Mouse (Mus musculus) heart, adult 2 months (tissue): ENCODE measurements at regions not wholly inside any gene's neighbourhood (a gene's known extent, or its start where the extent isn't known, plus 50 kb on each side); places are given as distances from the start of the nearest gene placed in this dataset.

Experiments used
- CTCF ChIP-seq: fragments of 200-600 bp; IDR thresholded peaks from 2 replicates; pipeline ENCODE4 v1.8.1; 2022; ENCODE audit warnings: antibody characterized with exemption, mild to moderate bottlenecking, moderate library complexity
- EP300 ChIP-seq: fragments of 200-500 bp; IDR thresholded peaks from 2 replicates; pipeline ENCODE4 v1.6.1; 2011; ENCODE audit warnings: low read depth, low read length, control low read depth; ENCODE audit not compliant: insufficient read depth
- POLR2A ChIP-seq: fragments of 200-500 bp; IDR thresholded peaks from 2 replicates; pipeline ENCODE4 v1.6.1; 2011; ENCODE audit warnings: mild to moderate bottlenecking, low read depth, low read length, control low read depth; ENCODE audit not compliant: insufficient read depth

DNA sequence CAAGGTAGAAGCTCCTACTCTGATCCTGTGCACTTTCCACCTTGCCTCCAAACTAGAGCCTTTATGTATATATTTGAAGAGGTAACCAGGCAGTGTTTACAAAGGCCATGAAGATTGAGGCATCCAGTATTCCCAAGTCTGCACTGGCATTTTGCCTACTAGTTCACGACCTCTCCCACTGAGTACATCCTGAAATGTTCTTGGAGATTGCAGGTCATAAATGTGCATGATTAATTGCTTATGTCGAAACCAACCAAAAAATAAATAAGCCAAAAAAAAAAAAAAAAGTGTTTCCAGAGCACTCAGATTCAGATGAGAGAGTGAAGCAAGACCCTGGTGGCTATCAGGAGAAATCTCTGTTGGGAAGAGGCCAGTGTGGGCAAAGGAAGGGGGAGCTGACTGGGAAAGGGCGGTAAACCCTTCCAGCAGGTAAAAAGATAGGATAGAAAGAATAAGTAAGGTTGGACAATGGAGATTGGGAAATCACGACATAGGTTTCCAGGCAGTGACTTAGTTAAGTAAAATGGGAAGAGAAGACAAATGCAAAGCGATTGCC is 133.6 kb upstream of the Nrip1 start:
- TF ChIP-seq POLR2A (no peak), CTCF (no peak), EP300 (no peak)
